Mouse (Mus musculus): ENCODE results near the gene Kmt5c.
"Not testable (repeated sequence)": the region's sequence is repeated elsewhere in the genome, so short reads cannot be mapped to it uniquely, and the experiment has no call there.

Kmt5c gene

GRCm38 (mm10) chr7:4789436-4789935, 49.6 kb downstream of the Kmt5c start, which contains the start of gene Tmem238:
Gene Tmem238 (minus strand): TSS chr7:4789656.
- DNase-seq (ENCODE audit: low spot score): no peak

- DNase-seq (ENCODE audit: low spot score): peak; percentile 84
Observed at GRCm38 (mm10) chr7:4792278-4793212, 52.6 kb downstream of the Kmt5c start, which contains the start of gene Rpl28. Gene Rpl28 (plus strand): TSS chr7:4792874.

- not testable (repeated sequence) for DNase-seq (ENCODE audit: low spot score)
Observed at GRCm38 (mm10) chr7:4793248-4793647, 53.3 kb downstream of the Kmt5c start.

GRCm38 (mm10) chr7:4793674-4794073, 53.8 kb downstream of the Kmt5c start:
- DNase-seq (ENCODE audit: low spot score): no peak

- no peak for DNase-seq (ENCODE audit: low spot score)
Observed at GRCm38 (mm10) chr7:4794631-4795168, 54.8 kb downstream of the Kmt5c start.

GRCm38 (mm10) chr7:4795767-4796433, 56.0 kb downstream of the Kmt5c start:
- no peak for DNase-seq (ENCODE audit: low spot score)
